Mouse (Mus musculus): Measurements from ENCODE around the gene Zfp639. TPM values are rescaled to one million over a fixed set of nuclear protein-coding genes. Genes with fewer than 3 reads are reported as not detected.

Zfp639 gene
- polyA plus RNA-seq, 2 experiments = 18.5 to 20.4 TPM

DNA sequence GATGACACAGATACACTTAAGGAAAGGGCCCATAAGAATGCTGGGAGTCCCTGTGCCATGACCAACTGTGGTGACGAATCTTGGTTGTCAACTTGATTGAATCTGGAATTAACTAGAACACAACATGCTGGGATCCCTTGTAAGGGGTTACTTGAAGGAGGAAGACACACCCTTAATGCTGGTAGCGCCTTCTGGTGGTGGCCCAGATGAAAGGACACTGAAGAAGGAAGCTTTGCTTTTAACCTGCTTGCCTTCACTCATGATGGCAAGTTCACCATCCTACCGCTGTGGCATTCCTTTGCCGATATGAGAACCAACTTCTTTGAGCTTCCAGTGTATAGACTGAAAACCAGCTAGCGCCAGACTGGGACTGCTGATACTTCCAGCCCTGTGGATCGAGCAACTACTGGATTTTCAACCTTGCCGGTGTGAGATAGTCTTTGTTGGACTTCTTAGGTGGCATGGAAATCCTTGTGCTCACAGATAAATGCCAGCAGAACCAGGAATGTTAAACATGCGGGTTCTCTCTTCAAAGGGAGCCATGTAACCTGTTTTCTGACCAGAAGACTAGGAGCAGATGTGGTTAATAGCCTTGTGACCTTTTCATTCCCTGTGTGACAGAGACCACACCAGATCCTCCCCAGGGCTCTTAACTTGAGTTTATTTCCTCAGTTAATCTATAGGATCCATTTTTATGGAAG is 15.5 kb upstream of the Zfp639 start:
- DNase-seq (ENCODE audit: low read depth in 3 of 3, low spot score in 3 of 3) = no peak
- no peak for ATAC-seq (ENCODE audit: insufficient read depth)
- no peaks in the 10 kb centered on the region; a peak in 1 of 4 replicates for H3K4me1 ChIP-seq (replicated peaks; ENCODE audit: control insufficient read depth in 2 of 2, insufficient read depth in 2 of 2, low read length in 1 of 2)
- H3K4me3 ChIP-seq (ENCODE audit: insufficient read depth in 1 of 2, low read depth in 2 of 2, low read length in 2 of 2) = no peak overlapping the region
- TF ChIP-seq EP300 (IDR thresholded peaks at IDR 0.05; ENCODE audit: low read depth) (no peak), CTCF (IDR thresholded peaks at IDR 0.05; ENCODE audit: low read depth) (peak; percentile 41)
- no peaks in the 10 kb centered on the region for H3K9me3 ChIP-seq (ENCODE audit: control insufficient read depth, low read length)
- 69% methylated on average over 8 of the region's 8 CpGs for WGBS (ENCODE audit: insufficient replicate concordance)
- H3K27ac ChIP-seq = no peak overlapping the region
- H3K36me3 ChIP-seq (replicated peaks; ENCODE audit: control insufficient read depth, insufficient read depth, low read depth) = no peaks in the 10 kb centered on the region
- no peaks in the 10 kb centered on the region for H3K27me3 ChIP-seq (ENCODE audit: control insufficient read depth, insufficient read depth, low read length)
- no peak overlapping the region for H3K4me2 ChIP-seq (ENCODE audit: low read depth)
- H3K9ac ChIP-seq (replicated peaks) = no peak overlapping the region

DNA sequence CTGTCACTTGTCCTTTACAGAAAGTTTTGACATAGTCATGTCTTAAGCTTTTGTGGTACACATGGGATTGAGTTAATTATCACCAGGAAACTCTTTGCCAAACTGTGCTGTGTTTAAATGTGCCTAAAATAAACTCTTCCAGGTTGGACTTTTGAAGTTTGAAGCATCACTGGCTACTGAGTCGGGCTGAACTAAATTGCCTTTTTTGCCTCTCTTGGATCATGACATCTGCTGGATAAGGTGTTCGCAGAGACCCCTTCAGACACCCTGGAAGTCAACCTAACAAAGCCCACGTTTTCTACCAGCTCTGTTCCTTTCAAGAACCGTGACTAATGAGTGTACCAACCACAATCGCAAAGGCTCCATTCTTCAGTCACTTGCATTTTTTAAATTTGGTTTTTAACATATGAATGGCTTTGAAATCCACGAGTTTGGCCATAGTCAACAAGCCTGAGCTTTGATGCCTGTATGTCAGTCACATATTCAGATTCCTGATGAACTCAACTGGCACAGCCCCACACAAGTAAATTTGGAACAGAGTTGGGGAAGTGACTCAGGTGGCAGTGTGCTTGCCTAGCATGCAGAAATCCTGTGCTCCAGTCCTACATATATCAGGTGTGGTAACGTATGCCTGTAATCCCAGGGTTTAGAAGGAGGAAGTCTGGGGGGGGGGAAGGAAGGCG is 14.8 kb upstream of the Zfp639 start:
- H3K4me1 ChIP-seq (replicated peaks; ENCODE audit: control insufficient read depth in 2 of 2, insufficient read depth in 2 of 2, low read length in 1 of 2) = no peaks in the 10 kb centered on the region; a peak in 1 of 4 replicates
- TF ChIP-seq CTCF (IDR thresholded peaks at IDR 0.05; ENCODE audit: low read depth) (no peak), EP300 (IDR thresholded peaks at IDR 0.05; ENCODE audit: low read depth) (no peak)
- no peak overlapping the region for H3K4me3 ChIP-seq (ENCODE audit: insufficient read depth in 1 of 2, low read depth in 2 of 2, low read length in 2 of 2)
- no peak overlapping the region for H3K27ac ChIP-seq
- H3K9ac ChIP-seq (replicated peaks) = no peak overlapping the region
- no peaks in the 10 kb centered on the region for H3K9me3 ChIP-seq (ENCODE audit: control insufficient read depth, low read length)
- DNase-seq (ENCODE audit: low read depth in 3 of 3, low spot score in 3 of 3) (no peak), ATAC-seq (ENCODE audit: insufficient read depth) (no peak)
- H3K27me3 ChIP-seq (ENCODE audit: control insufficient read depth, insufficient read depth, low read length) = no peaks in the 10 kb centered on the region
- H3K4me2 ChIP-seq (ENCODE audit: low read depth) = no peak overlapping the region
- WGBS (ENCODE audit: insufficient replicate concordance) = 54% methylated on average over 8 of the region's 8 CpGs
- H3K36me3 ChIP-seq (replicated peaks; ENCODE audit: control insufficient read depth, insufficient read depth, low read depth) = no peaks in the 10 kb centered on the region

DNA sequence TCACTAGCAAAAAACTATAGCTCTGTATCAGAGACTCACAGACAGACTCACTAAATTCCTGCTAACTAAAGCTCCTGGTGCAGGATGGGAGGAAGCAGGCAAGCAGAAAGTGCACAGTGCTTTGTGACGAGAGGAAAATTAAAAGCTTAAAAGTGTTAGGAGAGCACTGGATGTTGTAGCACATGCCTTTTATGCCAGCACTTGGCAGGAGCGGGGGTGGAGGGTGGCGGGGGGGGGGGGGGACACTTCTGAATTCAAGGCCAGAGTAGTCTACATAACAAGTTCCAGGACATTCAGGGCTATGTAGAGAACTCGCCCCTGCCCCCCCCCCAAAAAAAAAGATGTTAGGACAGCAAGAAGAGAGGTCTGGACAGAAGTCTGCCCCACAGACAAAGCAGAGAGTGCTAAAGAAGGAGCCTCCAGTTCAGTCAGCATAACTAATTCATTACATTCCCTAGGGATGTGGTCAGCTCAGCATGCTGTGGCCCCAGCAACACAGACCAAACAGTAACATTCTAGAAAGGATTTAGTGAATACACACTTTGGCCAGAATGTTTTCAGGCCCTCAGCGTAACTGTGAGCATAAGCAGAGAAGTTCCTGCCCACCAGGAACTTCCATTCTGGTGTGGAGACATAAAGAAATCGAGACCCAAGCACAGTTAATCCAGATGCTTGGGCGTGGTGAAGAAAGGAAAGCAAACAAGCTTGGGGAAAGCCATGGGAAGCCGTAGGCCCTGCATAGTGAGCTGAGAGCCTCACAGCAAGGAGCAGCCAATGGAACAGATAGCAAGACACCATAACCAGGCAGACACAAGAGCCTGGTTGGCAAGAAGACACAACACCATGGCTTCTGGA is 14.0 kb upstream of the Zfp639 start:
- H3K9ac ChIP-seq (replicated peaks) = no peak overlapping the region
- no peak for ATAC-seq (ENCODE audit: insufficient read depth)
- no peak overlapping the region for H3K4me3 ChIP-seq (ENCODE audit: insufficient read depth in 1 of 2, low read depth in 2 of 2, low read length in 2 of 2)
- H3K36me3 ChIP-seq (replicated peaks; ENCODE audit: control insufficient read depth, insufficient read depth, low read depth) = no peaks in the 10 kb centered on the region
- H3K27ac ChIP-seq = no peak overlapping the region
- DNase-seq (ENCODE audit: low read depth in 3 of 3, low spot score in 3 of 3) = no peak
- no peaks in the 10 kb centered on the region for H3K9me3 ChIP-seq (ENCODE audit: control insufficient read depth, low read length)
- WGBS (ENCODE audit: insufficient replicate concordance) = 58% methylated on average over 8 of the region's 8 CpGs
- H3K27me3 ChIP-seq (ENCODE audit: control insufficient read depth, insufficient read depth, low read length) = no peaks in the 10 kb centered on the region
- TF ChIP-seq EP300 (IDR thresholded peaks at IDR 0.05; ENCODE audit: low read depth) = no peak
- TF ChIP-seq CTCF (IDR thresholded peaks at IDR 0.05; ENCODE audit: low read depth) = no peak
- H3K4me2 ChIP-seq (ENCODE audit: low read depth) = no peak overlapping the region
- H3K4me1 ChIP-seq (replicated peaks; ENCODE audit: control insufficient read depth in 2 of 2, insufficient read depth in 2 of 2, low read length in 1 of 2) = no peaks in the 10 kb centered on the region; a peak in 1 of 4 replicates

GRCm38 (mm10) chr3:32496711-32497070 is 13.4 kb upstream of the Zfp639 start:
- Histone ChIP-seq H3K4me1 (replicated peaks; ENCODE audit: control insufficient read depth in 2 of 2, insufficient read depth in 2 of 2, low read length in 1 of 2) (no peaks in the 10 kb centered on the region; a peak in 1 of 4 replicates), H3K9me3 (ENCODE audit: control insufficient read depth, low read length) (no peaks in the 10 kb centered on the region), H3K27ac (no peak overlapping the region), H3K36me3 (replicated peaks; ENCODE audit: control insufficient read depth, insufficient read depth, low read depth) (no peaks in the 10 kb centered on the region), H3K4me2 (ENCODE audit: low read depth) (no peak overlapping the region), H3K4me3 (ENCODE audit: insufficient read depth in 1 of 2, low read depth in 2 of 2, low read length in 2 of 2) (no peak overlapping the region), H3K27me3 (ENCODE audit: control insufficient read depth, insufficient read depth, low read length) (no peaks in the 10 kb centered on the region), H3K9ac (replicated peaks) (no peak overlapping the region)
- no peak for TF ChIP-seq EP300 (IDR thresholded peaks at IDR 0.05; ENCODE audit: low read depth)
- no peak for TF ChIP-seq CTCF (IDR thresholded peaks at IDR 0.05; ENCODE audit: low read depth)
- no peak for ATAC-seq (ENCODE audit: insufficient read depth)
- 79% methylated on average over 1 of the region's 1 CpGs for WGBS (ENCODE audit: insufficient replicate concordance)
- no peak for DNase-seq (ENCODE audit: low read depth in 3 of 3, low spot score in 3 of 3)

DNA sequence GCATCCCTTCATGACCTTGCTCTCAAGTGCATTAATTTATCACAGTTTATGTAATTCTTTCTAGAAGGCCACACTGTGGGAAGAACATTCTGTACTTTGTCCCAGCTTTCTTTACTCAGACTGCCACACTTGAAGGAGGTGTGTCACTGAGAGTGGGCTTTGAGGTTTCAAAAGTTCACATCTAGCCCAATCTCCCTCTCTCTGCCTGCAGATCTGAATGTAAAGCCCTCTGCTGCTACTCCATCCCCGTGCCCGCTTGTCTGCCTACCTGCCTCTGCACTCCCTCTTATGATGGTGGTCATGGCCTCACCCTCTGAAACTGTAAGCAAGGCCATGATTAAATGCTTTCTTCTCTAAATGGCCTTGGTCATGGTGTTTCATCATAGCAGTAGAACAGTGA is 9.7 kb upstream of the Zfp639 start:
- no peak overlapping the region for H3K4me3 ChIP-seq (ENCODE audit: insufficient read depth in 1 of 2, low read depth in 2 of 2, low read length in 2 of 2)
- no peaks in the 10 kb centered on the region for H3K27me3 ChIP-seq (ENCODE audit: control insufficient read depth, insufficient read depth, low read length)
- H3K36me3 ChIP-seq (replicated peaks; ENCODE audit: control insufficient read depth, insufficient read depth, low read depth) = no peaks in the 10 kb centered on the region
- ATAC-seq (ENCODE audit: insufficient read depth) (no peak), DNase-seq (ENCODE audit: low read depth in 3 of 3, low spot score in 3 of 3) (no peak)
- WGBS (ENCODE audit: insufficient replicate concordance) = 81% methylated on average over 2 of the region's 2 CpGs
- no peaks in the 10 kb centered on the region; a peak in 1 of 4 replicates for H3K4me1 ChIP-seq (replicated peaks; ENCODE audit: control insufficient read depth in 2 of 2, insufficient read depth in 2 of 2, low read length in 1 of 2)
- H3K9me3 ChIP-seq (ENCODE audit: control insufficient read depth, low read length) = no peaks in the 10 kb centered on the region
- no peak overlapping the region for H3K27ac ChIP-seq
- H3K9ac ChIP-seq (replicated peaks) = no peak overlapping the region
- no peak for TF ChIP-seq EP300 (IDR thresholded peaks at IDR 0.05; ENCODE audit: low read depth)
- no peak for TF ChIP-seq CTCF (IDR thresholded peaks at IDR 0.05; ENCODE audit: low read depth)
- H3K4me2 ChIP-seq (ENCODE audit: low read depth) = no peak overlapping the region
